Mouse (Mus musculus) hematopoietic multipotent progenitor cell, adult 10-12 weeks (in vitro differentiated cells): ENCODE measurements around the gene Atp13a4. TPM values are rescaled to one million over a fixed set of nuclear protein-coding genes. Genes with fewer than 3 reads are reported as not detected.

ENCODE experiments used
- polyA plus RNA-seq: library from polyadenylated mRNA; stranded (reverse); fragments of >175 nt; gene quantifications from 2 replicates; pipeline ENCODE4 v1.2.3, GENCODE M21; 2012; ENCODE audit warnings: low replicate concordance

Gene Atp13a4
- polyA plus RNA-seq = 0.09 TPM in 1 of 2 replicates, not detected in the other

DNA sequence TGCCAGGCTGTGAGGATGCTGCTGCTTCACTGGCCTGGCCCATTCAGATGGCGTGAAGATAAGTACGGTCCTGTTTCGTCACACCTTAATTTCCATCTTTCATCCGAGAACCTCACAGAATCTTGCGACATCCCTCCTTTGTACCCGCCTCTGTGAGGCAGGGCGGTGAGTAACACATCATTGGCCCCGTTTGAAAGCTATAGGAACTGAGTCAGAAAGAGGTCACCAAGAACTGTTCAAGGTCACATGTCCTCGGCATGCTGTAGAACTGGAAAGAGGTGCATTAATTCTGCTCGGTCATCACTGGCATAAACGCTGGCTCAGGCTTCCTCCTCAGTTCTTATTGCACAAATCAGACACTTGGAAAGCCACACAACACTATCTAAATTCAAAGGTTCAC lies at the start of gene Atp13a4:
TSS of gene Atp13a4 (minus strand) at position 36 of the 400 bp plus-strand sequence.

GRCm38 (mm10) chr16:29579167-29579786 lies 34.6 kb upstream of the Atp13a4 start, which contains the start of gene Opa1:
Gene Opa1 (plus strand): TSS chr16:29579334.

DNA sequence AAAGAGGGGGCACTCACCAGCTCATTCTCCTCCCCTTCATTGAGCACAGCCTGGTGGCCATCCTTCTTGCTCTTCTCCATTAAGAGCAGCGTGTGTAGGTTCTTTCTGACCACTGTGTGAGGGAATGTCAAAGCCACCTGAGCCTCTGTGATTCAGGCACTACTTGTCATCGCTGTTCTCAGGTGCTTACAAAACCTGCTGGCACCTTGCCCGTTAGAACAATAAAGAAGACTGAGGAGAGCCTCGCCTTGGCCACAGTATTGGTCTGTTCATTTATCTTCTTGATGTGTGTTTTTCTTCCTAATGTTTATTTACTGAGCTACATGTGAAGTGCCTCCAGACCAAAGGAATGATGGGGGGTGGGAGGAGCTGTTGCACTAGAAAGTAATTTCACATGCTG lies 166.2 kb downstream of the Atp13a4 start, which contains the start of gene Atp13a5:
TSS of gene Atp13a5 (minus strand) at position 275 of the 400 bp plus-strand sequence.

Other genes with a start within 250 kb of the Atp13a4 start
- gene Atp13a5, start 166.1 kb downstream of the Atp13a4 start, polyA plus RNA-seq = not detected in 2 replicates
- gene Opa1, start 34.5 kb upstream of the Atp13a4 start, polyA plus RNA-seq = 14.1 and 20.6 TPM in 2 replicates